Mouse (Mus musculus) kidney, adult 9 months (tissue): ENCODE results near the gene Elf4.
"Not testable (repeated sequence)": the region's sequence is repeated elsewhere in the genome, so short reads cannot be mapped to it uniquely, and the experiment has no call there.

ENCODE experiments used
- DNase-seq: peaks from one replicate; pipeline ENCODE4 v3.0.0; 2022

Elf4 gene

DNA sequence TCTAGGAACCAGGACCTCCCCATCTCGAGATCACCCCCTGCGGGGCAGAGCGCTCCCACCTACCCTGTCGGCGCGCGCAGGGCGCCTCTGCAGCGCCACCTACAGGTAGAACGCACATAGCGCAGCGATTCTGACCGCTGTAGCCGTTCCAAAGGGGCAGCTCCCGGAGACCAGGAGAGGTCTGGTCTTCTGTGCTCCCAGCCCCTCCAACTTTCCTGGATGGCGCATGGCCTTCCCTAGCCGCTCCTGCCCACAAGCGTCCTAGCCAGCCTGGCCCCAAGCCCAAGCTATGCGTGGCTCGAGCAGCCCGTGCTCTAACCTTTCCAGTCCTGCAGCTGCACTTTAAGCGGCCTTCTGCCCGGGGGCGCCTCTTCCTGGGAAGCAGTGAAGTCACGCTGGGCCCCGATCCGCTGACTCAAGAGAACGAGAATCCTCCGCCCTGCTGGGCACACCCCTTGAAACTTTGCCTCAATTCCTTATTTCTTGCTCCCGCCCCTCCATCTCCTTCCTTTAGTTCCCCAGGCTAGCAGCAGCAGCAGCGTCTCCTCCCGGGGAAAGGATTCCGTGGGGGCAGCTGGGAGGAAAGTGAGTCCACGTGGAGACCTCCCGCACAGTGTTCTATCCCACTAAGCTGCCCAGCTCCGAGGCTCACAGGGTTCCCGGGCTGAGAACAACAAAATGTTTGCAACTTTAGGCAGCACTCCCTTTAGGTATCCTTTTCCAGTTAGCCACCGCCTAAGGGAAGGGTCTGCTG is at the start of gene Elf4:
TSS of gene Elf4 (minus strand) at position 379 of the 754 bp plus-strand sequence.
- peak; percentile 44 for DNase-seq

DNA sequence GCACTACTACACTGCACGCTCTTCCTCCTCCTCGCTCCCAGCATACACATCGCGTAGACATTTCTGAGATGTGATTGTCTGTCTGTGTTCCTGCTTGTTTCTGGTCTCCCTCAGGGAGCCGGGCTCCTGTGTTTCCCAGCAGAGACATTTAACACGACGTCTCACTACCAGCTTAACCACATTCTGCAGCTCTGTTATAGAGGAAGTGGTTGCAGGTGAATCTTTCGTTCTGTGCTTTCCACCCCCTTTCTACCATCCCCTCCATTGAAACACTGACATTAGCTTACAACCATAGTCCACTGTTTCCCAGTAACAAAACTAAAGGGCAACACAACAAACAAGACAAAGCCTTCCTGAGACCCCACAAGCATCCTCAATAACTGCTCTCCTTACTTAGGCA is 30.8 kb upstream of the Elf4 start:
- DNase-seq = no peak

DNA sequence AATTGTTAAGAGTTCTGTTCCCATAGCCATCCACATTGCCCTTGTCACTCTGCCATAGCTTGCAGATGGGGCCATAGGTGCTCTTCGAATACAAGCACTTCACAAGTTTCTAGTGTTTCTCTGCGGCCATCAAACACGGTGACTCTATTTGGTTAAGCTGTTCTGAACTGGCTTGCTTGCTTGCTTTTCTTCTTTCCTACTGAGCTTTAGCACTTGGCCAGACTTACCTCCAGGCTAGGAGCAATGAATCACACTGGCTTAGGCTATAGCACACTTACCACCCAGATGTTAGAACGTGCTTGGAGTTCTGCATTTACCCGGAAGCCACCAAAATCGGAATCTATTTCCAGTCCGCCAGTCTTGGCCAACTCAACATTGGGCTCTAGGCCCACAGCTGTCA is 18.8 kb upstream of the Elf4 start:
- no peak for DNase-seq

DNA sequence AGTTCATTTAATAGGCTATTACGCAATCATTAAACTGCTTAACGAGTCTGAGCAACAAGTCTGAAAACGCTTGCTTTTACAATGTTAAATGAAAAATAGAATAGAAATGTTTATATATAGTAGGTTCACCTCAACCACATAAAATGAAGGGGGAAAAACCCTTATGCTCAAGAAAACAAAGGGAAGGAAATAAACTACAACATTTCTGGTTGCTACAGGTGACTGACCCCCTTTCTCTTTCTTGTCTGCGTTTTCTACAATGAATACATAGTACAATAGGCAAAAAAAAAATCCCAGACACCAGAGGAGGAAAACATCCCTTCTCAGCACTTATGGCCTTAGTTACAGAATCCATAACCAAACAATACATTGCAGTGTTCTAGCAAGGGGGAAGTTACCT is 18.2 kb upstream of the Elf4 start:
- no peak for DNase-seq

DNA sequence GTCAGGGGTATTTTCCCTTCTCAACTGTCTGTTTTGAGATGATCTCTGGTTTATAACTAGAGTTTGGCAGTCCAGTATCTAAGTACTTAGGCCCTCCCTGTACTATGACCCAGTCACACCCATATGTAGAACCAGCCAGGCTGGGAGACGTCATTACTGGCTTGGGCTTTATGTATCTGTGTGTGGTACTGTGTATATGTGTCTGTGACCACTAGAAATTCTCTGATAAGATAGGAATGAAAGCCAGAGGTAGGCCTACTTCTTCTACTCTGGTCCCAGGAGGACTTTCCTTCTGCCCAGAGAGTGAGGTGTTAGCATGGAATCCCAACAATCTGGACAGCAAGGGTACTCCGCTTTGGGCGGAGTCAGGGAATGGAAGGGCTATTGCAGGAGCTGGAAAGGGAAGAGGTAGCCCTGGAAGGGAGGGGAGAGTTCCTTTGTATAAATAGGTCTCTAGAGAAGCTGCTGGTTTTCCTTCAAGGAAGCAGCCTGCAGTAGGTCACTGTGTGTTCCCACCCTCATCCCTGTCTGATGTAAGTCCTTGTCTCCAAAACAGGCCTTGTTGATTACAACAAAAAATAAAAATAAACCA is 4.5 kb upstream of the Elf4 start:
- no peak for DNase-seq

DNA sequence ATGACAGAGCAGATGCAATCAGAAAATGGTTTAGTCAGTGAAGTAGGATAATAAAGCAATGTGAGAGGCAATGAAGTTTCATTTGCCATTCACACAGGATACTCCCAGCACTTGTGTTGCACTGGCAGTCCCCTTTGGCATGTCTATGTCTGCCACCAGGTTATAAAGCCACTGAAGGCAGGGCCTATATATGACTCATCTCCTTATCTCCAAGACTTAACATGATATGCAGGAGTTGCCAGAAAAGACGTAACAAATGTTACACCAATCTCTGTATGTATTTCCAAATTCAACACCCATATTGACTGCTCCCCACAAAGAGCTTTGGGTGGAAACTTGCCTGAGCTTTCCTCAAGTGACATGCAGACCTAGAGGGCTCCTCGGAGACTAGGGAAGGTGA is 3.2 kb upstream of the Elf4 start:
- DNase-seq = no peak

DNA sequence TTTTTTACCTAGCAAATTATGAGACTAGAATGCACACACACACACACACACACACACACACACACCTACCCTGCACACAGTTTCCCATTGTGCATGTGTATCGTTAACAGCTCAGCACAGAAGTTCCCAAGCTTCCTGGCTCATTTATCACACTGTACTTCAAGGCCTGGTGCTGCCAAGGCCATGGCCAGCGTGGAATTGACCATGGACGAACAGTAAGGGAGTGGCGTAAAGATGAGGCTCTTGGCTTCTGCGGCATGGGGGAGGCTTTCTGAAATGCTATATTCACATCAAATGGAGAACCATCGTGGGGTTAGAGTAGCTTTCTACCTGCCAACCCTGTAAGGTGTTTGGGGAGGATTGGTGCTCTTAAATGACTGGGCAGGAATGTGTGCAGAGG is 1.5 kb upstream of the Elf4 start:
- DNase-seq = no peak

DNA sequence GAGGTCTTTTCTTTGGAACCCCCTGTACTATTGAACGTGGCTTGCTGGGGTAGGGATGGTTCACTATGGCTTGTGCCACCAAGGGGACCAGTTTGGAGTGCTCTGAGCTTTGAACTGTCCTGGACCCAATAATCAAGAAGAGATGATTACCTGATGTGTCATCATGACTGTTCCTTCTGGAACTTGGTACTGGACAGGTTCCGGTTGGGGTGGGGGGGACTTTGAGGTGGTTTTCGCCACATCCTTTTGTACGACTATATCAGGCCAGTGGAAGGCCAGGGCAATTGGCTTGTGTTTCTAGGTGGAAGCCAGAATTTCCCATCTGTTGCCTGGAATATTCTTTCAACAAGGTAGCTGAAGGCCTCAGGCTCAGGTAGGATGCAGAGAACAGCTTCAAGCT is 704 bp upstream of the Elf4 start:
- DNase-seq = no peak

DNA sequence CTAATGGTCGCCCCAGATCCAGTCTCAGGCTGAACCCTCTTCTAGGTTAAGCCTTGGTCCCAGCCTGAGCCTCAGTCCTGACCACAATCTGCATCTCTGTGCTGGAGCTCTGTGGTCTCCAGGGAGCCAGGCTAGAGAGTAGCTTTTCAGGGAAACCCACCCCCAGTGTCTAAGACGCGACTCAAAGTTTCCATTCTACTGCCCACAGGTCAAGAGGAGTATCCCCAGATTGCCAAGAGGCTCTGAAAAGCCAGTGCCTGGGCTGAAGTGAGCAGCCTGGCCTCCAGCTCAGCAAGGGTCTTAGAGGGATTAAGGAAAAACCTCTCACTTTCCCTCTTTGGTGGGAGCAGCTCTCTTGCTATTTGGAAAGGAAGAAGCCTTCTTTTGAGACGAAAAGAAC is 635 bp downstream of the Elf4 start:
- no peak for DNase-seq

DNA sequence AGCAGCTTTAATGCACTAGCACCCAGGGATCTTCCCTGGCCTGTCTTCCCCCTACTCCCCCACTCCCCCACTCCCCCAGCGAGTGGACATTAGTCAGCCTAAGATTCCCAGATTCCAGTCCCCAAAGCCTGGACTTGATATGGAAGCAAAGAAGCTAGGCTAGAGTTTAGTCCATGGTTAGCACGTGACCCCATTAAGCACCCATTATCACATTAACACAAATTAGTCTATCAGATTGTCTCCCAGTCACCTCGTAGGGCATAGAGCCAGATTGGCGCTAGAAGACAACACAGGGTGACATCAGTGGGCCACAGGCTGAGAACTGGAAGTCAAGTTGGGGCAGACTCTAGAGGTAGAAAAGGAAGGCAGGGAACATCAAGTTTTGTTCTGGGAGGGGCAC is 1.9 kb downstream of the Elf4 start:
- no peak for DNase-seq

DNA sequence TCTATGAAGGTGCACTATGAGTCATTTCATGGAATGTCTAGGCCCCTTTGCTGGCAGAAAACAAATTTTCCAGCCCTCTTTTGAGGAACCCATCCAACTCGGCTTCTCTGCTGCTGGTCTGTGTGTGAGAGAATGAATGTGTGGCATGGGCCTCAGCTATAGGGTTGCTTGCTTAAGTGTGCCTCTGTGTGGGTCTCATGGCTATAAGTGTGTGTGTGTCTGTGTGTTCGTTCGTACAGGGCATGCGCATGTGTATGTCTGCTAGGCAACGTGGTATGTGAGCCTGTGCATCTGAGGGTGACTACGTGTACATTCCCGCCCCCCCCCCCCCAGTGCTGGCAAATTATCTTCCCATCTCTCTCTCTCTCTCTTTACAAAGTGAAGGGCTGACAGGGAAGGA is 2.4 kb downstream of the Elf4 start:
- DNase-seq = no peak

DNA sequence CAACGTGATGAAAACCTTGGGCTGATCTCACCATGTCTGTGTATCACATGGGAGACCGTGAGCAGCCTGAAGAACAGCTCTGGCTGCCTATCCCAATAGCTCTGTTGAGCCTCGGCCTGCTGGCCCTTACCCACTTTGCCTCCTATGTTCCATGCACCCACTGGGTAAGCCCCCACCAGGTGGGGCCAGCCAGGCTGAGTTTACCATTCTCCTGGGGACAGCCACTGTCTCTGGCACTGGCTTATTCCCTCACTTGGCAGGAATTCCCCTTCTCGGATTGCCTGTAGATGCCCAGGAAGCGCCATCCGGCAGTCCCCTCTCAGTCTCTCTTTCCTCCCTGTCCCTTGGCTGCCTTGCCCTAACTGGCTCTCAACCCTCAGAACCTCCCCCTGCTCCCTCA is 6.0 kb downstream of the Elf4 start:
- DNase-seq = no peak

DNA sequence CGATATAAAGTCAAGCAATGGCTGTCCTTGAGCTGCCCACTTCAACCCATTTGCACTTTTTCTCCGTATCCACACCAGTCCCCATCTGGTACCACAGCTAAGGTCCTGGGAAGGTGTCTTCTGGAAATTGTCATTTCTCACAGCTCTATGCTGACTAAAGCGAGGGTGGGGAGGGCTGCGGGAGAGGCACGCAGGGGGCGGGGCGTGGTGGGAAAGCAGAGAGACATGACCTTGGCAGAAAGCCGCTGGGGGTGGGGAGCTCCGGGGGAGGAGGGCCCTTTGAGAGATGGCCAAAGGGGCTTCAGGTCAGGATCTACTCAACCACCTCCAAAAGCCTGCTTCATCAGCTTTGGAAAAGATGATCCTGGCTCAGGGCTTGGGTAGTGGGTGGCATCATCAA is 7.9 kb downstream of the Elf4 start:
- no peak for DNase-seq

DNA sequence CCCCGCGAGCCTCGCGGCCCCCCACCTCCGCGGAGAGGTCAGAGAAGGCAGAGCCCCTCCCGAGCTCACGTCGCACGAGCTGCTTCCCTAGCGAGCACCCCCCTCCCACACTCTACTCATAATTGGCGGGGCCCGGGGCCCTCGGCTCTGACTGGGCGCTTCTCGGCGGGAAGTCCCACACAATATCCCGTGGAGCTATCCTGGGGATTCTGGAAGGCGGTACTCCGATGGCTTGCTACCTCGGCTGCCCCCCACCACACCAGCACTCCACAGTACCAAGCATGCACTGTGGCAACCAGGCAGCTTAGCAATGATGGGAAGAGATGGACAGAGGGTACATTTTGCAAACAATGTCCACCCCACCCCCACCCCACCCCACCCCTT is 8.4 kb downstream of the Elf4 start:
- DNase-seq = no peak

DNA sequence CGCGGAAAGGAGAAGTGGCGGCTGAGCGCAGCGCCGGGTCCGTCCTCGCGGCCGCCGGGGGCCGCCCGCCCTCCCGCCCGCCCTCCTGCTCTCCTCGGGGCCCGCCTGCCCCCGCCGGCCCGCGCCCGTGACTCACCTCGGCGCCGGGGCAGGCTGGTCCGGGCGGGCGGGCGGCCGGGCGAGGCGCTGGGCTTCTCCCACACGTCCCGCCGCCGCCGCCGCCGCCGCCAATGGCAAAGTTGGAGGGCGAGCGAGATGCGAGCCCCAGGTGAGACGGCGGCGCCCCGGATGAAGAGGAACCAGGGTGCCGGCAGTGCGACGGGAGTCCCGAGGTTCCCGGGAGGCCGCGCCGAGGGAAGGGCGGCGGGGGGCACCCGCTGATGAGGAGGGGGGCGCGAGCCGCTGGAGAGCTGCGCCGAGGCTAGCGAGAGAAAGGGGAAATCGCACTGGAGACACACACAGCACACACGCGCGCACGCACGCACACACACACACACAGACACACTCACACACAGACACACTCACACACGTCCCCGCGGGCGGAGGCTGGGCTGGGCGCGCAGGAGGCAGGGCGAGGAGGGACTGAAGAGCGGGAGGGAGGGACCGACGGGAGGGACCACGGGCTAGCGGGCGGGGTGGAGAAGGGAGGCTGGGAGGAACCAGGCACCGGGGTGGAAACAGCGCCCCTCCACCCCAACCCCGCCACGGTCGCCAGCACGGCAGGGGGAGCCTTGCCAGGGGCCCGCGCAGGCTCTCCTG is 9.0 kb downstream of the Elf4 start:
- peak; percentile 58 for DNase-seq

DNA sequence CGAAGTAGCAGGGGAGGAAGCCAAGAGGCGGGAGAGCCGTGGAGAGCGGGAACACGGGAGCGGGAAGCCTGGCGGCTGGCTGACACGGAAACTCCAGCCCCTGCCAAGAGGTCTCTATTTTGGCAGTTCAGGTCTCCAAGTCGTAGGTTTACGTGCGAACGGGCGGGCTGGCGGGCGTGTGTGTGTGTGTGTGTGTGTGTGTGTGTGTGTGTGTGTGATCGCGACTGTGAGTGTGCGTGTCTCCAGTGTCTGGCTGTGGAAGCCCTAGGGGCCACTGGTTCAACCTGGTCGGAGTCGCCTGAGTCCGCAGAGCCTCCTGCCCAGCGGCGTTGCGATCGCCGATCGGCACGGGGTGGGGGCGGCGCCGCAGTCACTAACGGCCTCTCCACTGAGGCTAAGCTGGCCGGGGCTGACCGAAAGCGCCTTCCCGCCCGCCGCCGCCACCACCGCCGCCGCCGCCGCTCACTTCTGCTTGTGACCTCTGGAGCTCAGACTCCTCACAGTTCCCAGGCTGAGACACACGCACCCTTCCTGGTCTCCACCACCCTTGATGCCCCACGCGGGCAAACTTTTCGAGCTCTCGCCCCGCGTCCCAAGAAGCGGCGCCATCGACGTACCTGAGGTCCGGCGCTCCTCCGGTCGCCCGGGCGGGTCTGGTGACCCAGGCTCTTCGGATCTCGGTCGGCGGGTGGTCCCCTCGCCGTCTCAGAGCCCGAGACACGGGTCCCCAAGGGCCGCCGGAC is 9.8 kb downstream of the Elf4 start:
- no peak for DNase-seq

DNA sequence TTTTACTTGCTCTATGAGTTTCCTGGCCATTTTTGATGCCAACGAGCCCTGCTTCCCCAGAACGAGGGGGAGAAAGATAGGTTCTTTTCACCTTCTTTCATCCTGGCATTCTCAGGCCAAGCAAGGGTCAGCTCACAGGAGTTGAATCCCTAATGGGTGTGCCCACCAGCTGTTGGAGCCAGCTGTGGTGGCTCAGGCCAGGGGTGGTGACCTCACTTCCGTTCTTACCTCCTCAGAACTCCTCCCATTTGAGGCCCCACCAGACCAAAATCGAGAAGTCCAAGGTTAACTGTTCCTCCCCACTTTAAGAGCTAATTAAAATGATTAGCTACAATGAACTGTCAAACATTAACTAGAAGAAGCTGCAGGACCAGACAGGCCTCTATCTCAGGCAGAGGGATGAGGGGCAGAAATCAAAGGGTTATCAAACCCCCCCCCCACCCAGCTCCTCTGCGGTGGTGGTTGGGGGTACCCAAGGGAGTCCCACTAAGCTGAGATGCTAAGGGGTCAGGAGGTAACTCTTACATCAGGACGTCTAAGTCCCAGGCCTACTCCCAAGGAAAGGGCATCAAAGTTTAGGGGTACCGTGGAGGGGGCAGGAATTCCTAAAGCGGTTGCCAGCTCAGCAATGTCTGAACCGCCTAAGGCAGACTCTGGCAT is 10.6 kb downstream of the Elf4 start:
- peak; percentile 26 for DNase-seq

DNA sequence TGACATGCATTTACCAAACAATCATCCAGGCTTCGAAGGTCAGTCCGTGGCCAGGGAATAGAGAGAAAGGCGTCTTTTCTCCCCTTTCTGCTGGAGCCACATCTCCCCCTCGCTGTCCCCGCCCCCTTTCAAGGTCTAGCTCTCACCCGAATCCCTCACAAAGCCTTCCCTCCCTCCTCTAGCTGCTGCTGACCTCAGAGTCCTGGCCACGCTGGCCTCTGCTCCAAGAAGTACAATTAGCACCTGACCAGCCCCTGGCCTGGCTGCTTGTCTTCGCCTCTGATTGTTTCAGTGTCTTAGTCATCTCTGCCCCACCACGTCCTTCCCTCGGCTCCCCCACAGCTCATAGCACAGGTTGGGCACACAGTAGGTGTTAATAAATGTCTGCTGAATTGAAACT is 13.3 kb downstream of the Elf4 start:
- no peak for DNase-seq

DNA sequence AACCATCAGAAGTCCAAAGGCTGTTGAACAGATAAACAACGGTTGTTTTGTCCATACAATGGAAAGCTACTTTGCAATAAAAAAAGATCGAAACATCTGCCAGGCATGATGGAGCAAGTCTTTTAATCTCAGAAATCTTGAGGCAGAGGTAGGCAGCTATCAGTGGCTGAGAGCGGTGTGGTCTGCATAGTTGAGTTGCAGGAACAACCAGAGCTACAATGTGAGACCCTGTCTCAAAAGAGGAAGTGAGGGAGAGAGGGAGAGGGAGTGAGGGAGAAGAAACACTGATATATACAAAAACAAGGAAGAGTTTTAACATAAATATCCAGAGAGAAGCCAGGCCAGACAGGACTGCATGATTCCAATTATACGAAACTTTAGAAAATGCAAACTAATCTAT is 18.3 kb downstream of the Elf4 start:
- no peak for DNase-seq

DNA sequence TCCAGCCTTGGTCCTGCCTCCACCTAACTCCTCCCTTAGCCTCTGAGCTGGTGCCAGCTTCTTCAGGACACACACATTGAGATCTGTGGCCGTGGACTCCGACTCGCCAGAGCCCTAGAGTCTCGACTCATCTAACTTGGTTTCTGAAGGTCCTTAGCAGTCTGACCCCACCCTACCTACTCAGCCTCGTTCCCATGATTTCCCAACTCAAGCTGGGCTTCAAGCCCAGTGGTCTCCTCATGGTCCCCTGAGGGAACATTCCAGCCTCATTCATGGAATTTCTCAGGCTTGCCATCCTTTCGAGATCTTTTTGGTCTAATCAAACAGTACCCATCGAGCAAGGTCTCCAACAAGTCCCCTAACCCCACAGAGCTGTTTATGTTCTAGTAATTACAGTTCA is 21.0 kb downstream of the Elf4 start:
- no peak for DNase-seq

DNA sequence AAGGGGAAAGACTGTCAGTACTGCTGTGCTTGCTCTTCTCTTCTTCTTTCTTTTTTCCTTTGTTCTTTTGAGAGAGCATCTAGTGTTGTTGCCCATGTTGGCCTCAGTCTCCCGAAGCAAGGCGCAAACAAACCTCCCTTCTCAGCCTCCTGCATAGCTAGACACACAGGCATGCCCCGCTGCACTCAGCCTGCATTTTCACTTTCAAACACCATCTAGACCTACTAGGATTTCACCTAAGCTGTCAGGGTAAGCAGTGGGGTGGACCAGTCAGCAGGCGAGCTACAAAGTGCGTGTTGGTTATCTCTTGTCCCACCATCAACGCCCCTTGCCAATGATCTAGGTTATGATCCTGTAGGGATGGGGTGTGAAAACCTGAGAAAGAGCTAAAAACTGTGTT is 21.4 kb downstream of the Elf4 start:
- no peak for DNase-seq

DNA sequence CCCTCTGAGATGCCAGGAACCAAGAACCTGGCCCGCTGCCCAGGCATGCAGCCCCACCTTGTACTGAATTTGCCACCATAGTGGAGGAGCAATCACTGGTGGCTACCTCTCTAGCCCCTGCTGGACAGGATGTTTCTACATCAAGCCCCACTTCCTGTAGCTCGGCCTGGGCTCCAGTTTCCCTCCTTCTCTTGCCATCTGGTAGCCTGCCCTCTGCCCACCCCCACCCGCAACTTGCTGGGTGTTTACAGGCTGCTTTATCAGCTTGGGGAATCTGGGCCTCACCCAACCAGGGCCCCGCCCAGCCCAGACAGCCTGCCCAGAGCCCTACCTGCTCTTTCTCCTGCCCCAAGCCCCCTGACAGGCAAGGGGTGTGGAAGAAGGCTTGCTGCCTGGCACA is 23.9 kb downstream of the Elf4 start:
- DNase-seq = no peak

DNA sequence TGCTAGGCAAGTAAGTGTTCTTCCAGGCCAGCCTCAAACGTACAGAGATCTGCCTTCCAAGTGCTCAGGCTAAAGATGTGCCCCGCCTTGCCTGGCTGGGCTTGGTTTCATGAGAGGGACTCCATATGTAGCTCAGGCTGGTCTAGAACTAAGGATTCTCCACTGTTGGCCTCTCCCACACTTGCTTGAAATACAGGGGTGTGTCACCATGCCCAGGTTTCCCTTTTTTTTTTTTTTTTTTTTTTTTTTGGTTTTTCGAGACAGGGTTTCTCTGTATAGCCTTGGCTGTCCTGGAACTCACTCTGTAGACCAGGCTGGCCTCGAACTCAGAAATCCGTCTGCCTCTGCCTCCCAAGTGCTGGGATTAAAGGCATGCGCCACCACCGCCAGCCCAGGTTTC is 26.9 kb downstream of the Elf4 start:
- DNase-seq = not testable (repeated sequence)
